Mouse (Mus musculus) lung, postnatal 0 days (tissue): ENCODE measurements at regions not wholly inside any gene's neighbourhood (a gene's known extent, or its start where the extent isn't known, plus 50 kb on each side); places are given as distances from the start of the nearest gene placed in this dataset.

Experiments
- ATAC-seq: fragments of 200-750 bp; cut with Nextera tagmentation; 2 replicates; pipeline ENCODE4 v1.8.0; 2017; ENCODE audit warnings: moderate library complexity
- DNase-seq: peaks from one replicate; pipeline ENCODE4 v3.0.0-alpha.2; 2016; ENCODE audit warnings: low spot score
- H3K27ac ChIP-seq: fragments of 300-500 bp; sonication (generic); 2 replicates; pipeline ENCODE4 v1.5.1; 2014; ENCODE audit warnings: antibody characterized with exemption, mild to moderate bottlenecking, low read length, mixed read lengths
- H3K27me3 ChIP-seq: fragments of 300-500 bp; sonication (generic); replicated peaks from 2 replicates; pipeline ENCODE4 v1.6.1; 2014; ENCODE audit warnings: low read length, mixed read lengths; ENCODE audit not compliant: insufficient read depth
- H3K36me3 ChIP-seq: fragments of 300-500 bp; sonication (generic); 2 replicates; pipeline ENCODE4 v1.6.1; 2014; ENCODE audit warnings: low read length, mixed read lengths; ENCODE audit not compliant: insufficient read depth
- H3K4me1 ChIP-seq: fragments of 300-500 bp; sonication (generic); 2 replicates; pipeline ENCODE4 v1.6.1; 2014; ENCODE audit warnings: antibody characterized with exemption, low read depth, low read length, mixed read lengths; ENCODE audit not compliant: insufficient read depth
- H3K4me2 ChIP-seq: fragments of 300-500 bp; sonication (generic); replicated peaks from 2 replicates; pipeline ENCODE4 v1.6.1; 2014; ENCODE audit warnings: low read depth, mild to moderate bottlenecking, low read length, moderate library complexity, mixed read lengths
- H3K4me3 ChIP-seq: fragments of 300-500 bp; sonication (generic); 2 replicates; pipeline ENCODE4 v1.5.1; 2014; ENCODE audit warnings: low read depth, low read length
- H3K9ac ChIP-seq: fragments of 300-500 bp; sonication (generic); replicated peaks from 2 replicates; pipeline ENCODE4 v1.6.1; 2014; ENCODE audit warnings: low read depth, mild to moderate bottlenecking
- H3K9me3 ChIP-seq: fragments of 300-500 bp; sonication (generic); 2 replicates; pipeline ENCODE4 v1.6.1; 2016; ENCODE audit warnings: low read length, mixed read lengths
- CTCF ChIP-seq: IDR thresholded peaks from 2 replicates; pipeline ENCODE4 v1.5.1; 2016; ENCODE audit warnings: antibody characterized with exemption, mild to moderate bottlenecking
- EP300 ChIP-seq: IDR thresholded peaks from 2 replicates; pipeline ENCODE4 v1.6.1; 2016; ENCODE audit warnings: antibody characterized with exemption, mild to moderate bottlenecking, control low read depth
- WGBS: fragments of 180-500 bp; shearing (Covaris S2); extraction: QIAGEN DNeasy Blood & Tissue Kit; methylation state at CpG from one replicate; pipeline ENCODE4 v1.1.7; 2014; 5-methylcytosine and 5-hydroxymethylcytosine counted together

DNA sequence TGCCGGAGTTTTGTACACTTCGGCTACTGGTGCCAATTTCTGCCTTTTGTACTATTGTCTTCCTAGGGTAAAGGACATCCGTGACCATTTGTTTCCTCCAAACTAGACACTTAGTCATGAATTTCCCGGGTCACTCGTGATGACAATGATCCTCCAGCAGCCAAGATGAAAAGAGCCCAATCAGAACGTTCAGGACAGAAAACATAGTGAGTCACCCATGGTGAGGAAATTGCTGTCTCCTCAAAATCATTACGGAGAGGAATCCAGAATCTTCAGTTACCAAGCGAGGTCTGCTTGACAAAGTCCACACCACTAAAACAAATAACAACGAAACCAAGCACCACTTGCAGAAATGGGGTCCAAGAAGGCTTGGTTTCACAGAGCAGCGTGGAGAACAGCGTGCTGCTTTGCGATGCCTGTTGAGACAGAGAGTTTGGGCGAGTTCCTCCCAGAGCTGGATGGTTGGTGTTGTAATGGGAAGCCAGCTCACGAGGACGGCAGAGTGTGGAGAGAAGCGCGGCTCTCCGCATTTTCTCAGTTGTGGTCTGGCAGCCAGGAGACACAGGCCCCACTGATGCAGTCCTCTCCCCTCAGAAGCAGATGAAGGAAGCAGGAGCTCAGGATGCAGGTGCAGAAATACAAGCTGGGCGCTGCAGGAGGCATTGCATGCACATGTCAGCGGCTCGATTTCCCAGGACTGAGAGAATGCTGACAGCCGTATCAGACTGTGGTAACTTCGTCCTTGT lies 67.7 kb upstream of the Fbxo11 start:
- H3K36me3 ChIP-seq: no peaks in the 10 kb centered on the region
- DNase-seq: peak; percentile 70
- no peak overlapping the region for H3K9ac ChIP-seq
- 58% methylated on average over 23 of the region's 23 CpGs for WGBS
- no peaks in the 10 kb centered on the region for H3K4me1 ChIP-seq
- TF ChIP-seq EP300: peak; percentile 46
- no peak for TF ChIP-seq CTCF
- H3K9me3 ChIP-seq: no peaks in the 10 kb centered on the region
- no peak overlapping the region for H3K4me2 ChIP-seq
- ATAC-seq: peak; percentile 84
- H3K27me3 ChIP-seq: no peaks in the 10 kb centered on the region
- H3K4me3 ChIP-seq: no peak overlapping the region
- 0 out of 2 replicates have a peak overlapping the region, but pooled peaks have one; percentile 6 for H3K27ac ChIP-seq

DNA sequence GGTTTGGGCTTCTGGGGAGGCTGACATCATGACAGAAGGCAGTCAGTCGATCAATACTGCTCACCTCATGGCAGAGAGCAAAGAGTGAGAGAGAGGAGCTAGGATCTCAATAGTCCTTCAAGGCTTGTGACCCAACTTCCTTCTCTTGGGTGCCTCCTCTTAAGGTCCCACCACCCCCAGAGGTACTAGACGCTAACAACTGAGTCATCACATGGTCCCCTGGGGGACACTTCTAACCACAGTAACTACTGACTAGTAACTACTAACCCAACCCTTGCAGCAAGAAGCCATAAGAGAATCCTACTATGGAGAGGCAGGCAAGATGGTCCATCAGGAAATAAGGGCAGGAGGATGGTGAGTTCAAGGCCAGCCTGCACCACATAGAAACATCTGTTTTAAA lies 69.5 kb upstream of the Fbxo11 start:
- no peak overlapping the region for H3K4me2 ChIP-seq
- no peaks in the 10 kb centered on the region for H3K36me3 ChIP-seq
- no peak overlapping the region for H3K9ac ChIP-seq
- H3K27ac ChIP-seq: no peak overlapping the region
- no peaks in the 10 kb centered on the region for H3K9me3 ChIP-seq
- H3K27me3 ChIP-seq: no peaks in the 10 kb centered on the region
- H3K4me3 ChIP-seq: no peak overlapping the region
- no peak for DNase-seq
- WGBS: 82% methylated on average over 2 of the region's 2 CpGs
- TF ChIP-seq CTCF (no peak), EP300 (no peak)
- H3K4me1 ChIP-seq: no peaks in the 10 kb centered on the region
- no peak for ATAC-seq

DNA sequence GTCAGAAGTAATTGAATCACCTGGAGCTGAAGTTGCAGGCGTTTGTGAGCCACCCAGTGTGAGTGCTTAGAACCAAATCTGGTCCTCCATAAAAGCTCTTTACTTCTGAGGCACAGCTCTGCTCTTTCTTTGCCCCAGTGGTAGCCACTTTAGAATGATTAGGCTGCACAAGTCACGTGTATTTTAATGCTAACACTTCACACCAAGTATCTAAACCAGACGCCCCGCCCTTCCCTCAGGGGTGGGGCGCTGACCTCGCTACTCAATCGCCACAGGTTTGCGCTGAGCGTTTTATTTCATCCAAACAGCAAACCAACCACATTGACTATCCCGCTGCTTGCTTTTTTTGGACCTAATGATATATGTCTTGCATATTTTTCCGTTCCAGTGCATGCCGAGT lies 76.4 kb upstream of the Fbxo11 start:
- 47% methylated on average over 12 of the region's 12 CpGs for WGBS
- no peak overlapping the region for H3K27ac ChIP-seq
- no peak overlapping the region for H3K4me3 ChIP-seq
- H3K9me3 ChIP-seq: no peaks in the 10 kb centered on the region
- H3K36me3 ChIP-seq: no peaks in the 10 kb centered on the region
- ATAC-seq (peak; percentile 66), DNase-seq (peak; percentile 35)
- TF ChIP-seq EP300: no peak
- no peak for TF ChIP-seq CTCF
- H3K4me2 ChIP-seq: no peak overlapping the region
- H3K27me3 ChIP-seq: no peaks in the 10 kb centered on the region
- no peaks in the 10 kb centered on the region for H3K4me1 ChIP-seq
- no peak overlapping the region for H3K9ac ChIP-seq

DNA sequence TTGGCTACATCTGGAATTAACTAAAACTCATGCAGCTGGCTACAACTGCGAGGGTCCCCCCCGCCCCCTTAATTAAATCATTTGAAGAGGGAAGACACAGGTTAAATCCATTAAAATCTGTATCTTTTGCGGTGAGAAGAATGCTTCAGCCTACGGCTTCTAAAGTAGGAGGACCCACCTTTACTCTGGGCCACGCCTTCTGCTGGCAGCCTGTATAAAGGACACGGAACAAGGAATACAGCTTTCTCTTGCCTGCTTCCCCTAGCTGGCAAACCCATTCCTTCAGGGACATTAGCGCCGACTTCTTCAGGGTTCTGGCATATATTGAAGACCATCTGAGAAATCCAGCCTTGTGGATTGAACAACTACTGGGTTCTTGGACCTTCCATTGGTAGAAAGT lies 76.9 kb upstream of the Fbxo11 start:
- Histone ChIP-seq H3K4me3 (no peak overlapping the region), H3K4me1 (no peaks in the 10 kb centered on the region), H3K4me2 (no peak overlapping the region), H3K27ac (no peak overlapping the region), H3K36me3 (no peaks in the 10 kb centered on the region), H3K9ac (no peak overlapping the region), H3K9me3 (no peaks in the 10 kb centered on the region), H3K27me3 (no peaks in the 10 kb centered on the region)
- ATAC-seq: no peak
- DNase-seq: no peak
- 60% methylated on average over 8 of the region's 8 CpGs for WGBS
- no peak for TF ChIP-seq CTCF
- TF ChIP-seq EP300: no peak

DNA sequence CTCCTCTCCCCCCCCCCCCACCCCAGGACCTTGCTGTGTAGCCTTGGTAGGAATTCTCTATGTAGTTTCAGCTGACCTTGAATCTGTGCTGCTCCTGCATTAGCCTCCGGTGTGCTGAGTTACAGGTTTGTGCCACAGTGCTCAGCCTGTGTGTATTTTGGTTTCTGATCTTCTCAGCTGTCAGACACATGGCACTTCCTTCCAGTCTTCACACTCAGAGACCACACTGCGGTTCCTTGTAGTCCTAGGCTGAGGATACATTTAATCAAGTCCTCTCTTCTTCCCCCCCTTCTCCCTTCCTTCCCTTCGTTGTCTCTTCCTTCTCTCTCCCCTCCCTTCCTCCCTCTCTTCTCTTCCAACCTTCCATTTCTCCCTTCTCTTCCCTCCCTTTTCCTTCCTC lies 77.7 kb upstream of the Fbxo11 start:
- TF ChIP-seq EP300: no peak
- no peak for TF ChIP-seq CTCF
- Histone ChIP-seq H3K4me1 (no peaks in the 10 kb centered on the region), H3K4me2 (no peak overlapping the region), H3K9me3 (no peaks in the 10 kb centered on the region), H3K27ac (no peak overlapping the region), H3K36me3 (no peaks in the 10 kb centered on the region), H3K27me3 (no peaks in the 10 kb centered on the region), H3K9ac (no peak overlapping the region), H3K4me3 (no peak overlapping the region)
- ATAC-seq: no peak
- no peak for DNase-seq
- WGBS: 52% methylated on average over 3 of the region's 3 CpGs

DNA sequence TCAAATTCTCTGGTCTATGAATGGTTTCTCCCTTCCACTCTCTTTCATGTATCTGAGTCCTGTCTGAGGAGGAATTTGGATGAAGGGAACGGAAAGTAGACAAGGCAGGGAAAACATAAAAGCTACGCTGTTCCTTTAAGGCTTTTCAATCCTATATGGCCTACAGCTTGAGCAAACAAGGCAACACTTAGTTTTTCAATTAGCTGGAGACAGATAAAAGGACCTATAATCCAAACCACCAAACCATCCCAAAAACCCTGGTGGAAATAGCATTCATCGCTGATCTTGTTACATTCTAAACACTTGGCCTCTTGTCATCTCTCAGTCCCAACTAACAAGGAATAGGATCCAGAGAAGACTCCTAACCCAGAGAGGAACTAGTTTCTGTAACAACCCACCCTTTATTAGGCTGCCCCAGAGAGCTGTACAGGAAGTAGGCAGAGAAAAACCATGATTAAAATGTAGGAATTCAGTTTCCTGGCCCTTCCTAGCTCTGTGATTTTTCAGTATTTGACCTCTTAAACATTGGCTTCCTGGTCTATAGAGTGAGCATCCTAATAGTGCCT lies 78.4 kb upstream of the Fbxo11 start:
- TF ChIP-seq CTCF: no peak
- no peak for TF ChIP-seq EP300
- Histone ChIP-seq H3K27me3 (no peaks in the 10 kb centered on the region), H3K27ac (0 out of 2 replicates have a peak overlapping the region, but pooled peaks have one; percentile 14), H3K4me1 (no peaks in the 10 kb centered on the region), H3K36me3 (no peaks in the 10 kb centered on the region), H3K4me2 (no peak overlapping the region), H3K9ac (no peak overlapping the region), H3K9me3 (no peaks in the 10 kb centered on the region), H3K4me3 (no peak overlapping the region)
- no peak for DNase-seq
- 58% methylated on average over 3 of the region's 3 CpGs for WGBS
- no peak for ATAC-seq
